ENCODE assay signal across 12 mouse cellular contexts in the genomic region with DNA sequence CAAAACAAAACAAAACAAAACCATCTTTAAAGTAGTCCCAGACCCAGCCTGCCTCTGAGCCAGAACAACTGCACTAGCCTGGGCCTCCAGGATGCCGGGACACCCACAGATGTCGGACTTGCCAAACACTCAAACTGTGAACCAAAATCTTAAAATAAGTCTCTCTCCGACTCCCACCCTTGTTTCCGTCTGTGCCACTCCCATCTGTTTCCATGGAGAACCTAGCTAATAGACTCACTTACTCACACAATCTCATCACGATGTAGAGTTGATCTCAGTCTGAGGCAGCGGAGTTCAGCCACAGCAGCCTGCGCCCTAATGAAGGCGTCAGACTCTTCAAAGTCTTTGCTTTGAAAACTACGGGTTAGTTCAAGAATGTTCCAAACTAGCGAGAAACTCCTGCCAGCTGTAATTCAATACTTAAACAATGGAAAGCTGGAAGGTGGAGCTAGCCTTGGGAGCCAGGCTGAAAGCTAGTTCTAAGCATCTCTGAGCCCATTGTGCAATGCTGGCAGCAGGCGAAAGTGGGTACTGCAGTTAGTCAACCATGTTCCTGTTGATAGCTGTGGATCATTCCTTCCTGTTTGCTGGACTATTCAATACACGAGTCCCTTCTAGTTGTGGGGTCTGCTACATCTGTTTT.
DNase-seq lines count a peak whose midpoint lies in the region; ATAC-seq and TF ChIP-seq lines count a peak whose summit lies in the region.
"Had no signal": no experiment of that assay in that cellular context is flagged by ENCODE, and none has a peak within 500 bp of the region (broad histone marks: within the 10 kb centered on the region; RNA-seq: fewer than 3 reads in every experiment).

No protein-coding gene starts in this region.

- H3K36me3 ChIP-seq in limb, embryonic 14.5 days (ENCODE audit: control insufficient read depth, insufficient read depth, low read length) = no peaks in the 10 kb centered on the region
- no peaks in the 10 kb centered on the region for H3K36me3 ChIP-seq in limb, embryonic 10.5 days
- H3K36me3 ChIP-seq in forebrain, postnatal 0 days (ENCODE audit: insufficient read depth) = no peaks in the 10 kb centered on the region
- no peaks in the 10 kb centered on the region for H3K36me3 ChIP-seq in hindbrain, embryonic 14.5 days (replicated peaks; ENCODE audit: control insufficient read depth, insufficient read depth)
- H3K36me3 ChIP-seq: liver, embryonic 13.5 days had no signal

- WGBS in limb, embryonic 14.5 days = 67% methylated on average over 12 of the region's 12 CpGs
- WGBS in limb, embryonic 10.5 days = 86% methylated on average over 12 of the region's 12 CpGs
- WGBS in forebrain, postnatal 0 days = 25% methylated on average over 12 of the region's 12 CpGs
- 58% methylated on average over 12 of the region's 12 CpGs for WGBS in hindbrain, embryonic 14.5 days

- peak; percentile 8 for DNase-seq in limb, embryonic 14.5 days (ENCODE audit: low spot score)
- DNase-seq in limb, embryonic 10.5 days (ENCODE audit: low spot score) = no peak
- peak; percentile 29 for DNase-seq in WW6 (ENCODE audit: low read depth, low spot score)
- DNase-seq in forebrain, postnatal 0 days = peak; percentile 30
- peak; percentile 8 for DNase-seq in retina, embryonic 14.5 days (ENCODE audit: low spot score)
- no peak for DNase-seq in gastrocnemius, postnatal 14 days
- DNase-seq in hindbrain, embryonic 14.5 days (ENCODE audit: low spot score) = no peak
- DNase-seq: adrenal gland, postnatal 25 days; heart, postnatal 14 days; liver, embryonic 13.5 days had no signal

- no peak overlapping the region for H3K4me3 ChIP-seq in limb, embryonic 14.5 days (replicated peaks; ENCODE audit: low read length)
- no peak overlapping the region for H3K4me3 ChIP-seq in limb, embryonic 10.5 days
- H3K4me3 ChIP-seq in forebrain, postnatal 0 days (ENCODE audit: low read depth, low read length) = no peak overlapping the region
- no peak overlapping the region for H3K4me3 ChIP-seq in hindbrain, embryonic 14.5 days (replicated peaks; ENCODE audit: low read length)
- H3K4me3 ChIP-seq: liver, embryonic 13.5 days had no signal

- no peaks in the 10 kb centered on the region for H3K9me3 ChIP-seq in limb, embryonic 14.5 days (ENCODE audit: control insufficient read depth, low read length)
- no peaks in the 10 kb centered on the region for H3K9me3 ChIP-seq in limb, embryonic 10.5 days (replicated peaks)
- no peaks in the 10 kb centered on the region for H3K9me3 ChIP-seq in forebrain, postnatal 0 days (ENCODE audit: low read length)
- no peaks in the 10 kb centered on the region for H3K9me3 ChIP-seq in hindbrain, embryonic 14.5 days (ENCODE audit: control insufficient read depth, low read length)
- H3K9me3 ChIP-seq: liver, embryonic 13.5 days had no signal

- no peak for ATAC-seq in limb, embryonic 14.5 days (ENCODE audit: low FRiP score, low read depth)
- peak; percentile 85 for ATAC-seq in forebrain, postnatal 0 days
- ATAC-seq in hindbrain, embryonic 14.5 days (ENCODE audit: low FRiP score) = no peak
- ATAC-seq in cerebellum, adult (ENCODE audit: insufficient number of reproducible peaks, low FRiP score, low TSS enrichment) = no peak

- no peak overlapping the region for H3K27ac ChIP-seq in limb, embryonic 14.5 days (replicated peaks; ENCODE audit: low read depth, low read length)
- no peak overlapping the region for H3K27ac ChIP-seq in limb, embryonic 10.5 days
- no peak overlapping the region for H3K27ac ChIP-seq in forebrain, postnatal 0 days (ENCODE audit: low read depth, low read length)
- H3K27ac ChIP-seq in hindbrain, embryonic 14.5 days = no peak overlapping the region
- H3K27ac ChIP-seq: kidney, postnatal 0 days; liver, embryonic 13.5 days had no signal

- no peaks in the 10 kb centered on the region for H3K4me1 ChIP-seq in limb, embryonic 14.5 days (ENCODE audit: control insufficient read depth, insufficient read depth, low read length)
- no peaks in the 10 kb centered on the region for H3K4me1 ChIP-seq in limb, embryonic 10.5 days
- no peaks in the 10 kb centered on the region for H3K4me1 ChIP-seq in forebrain, postnatal 0 days (ENCODE audit: insufficient read depth)
- no peaks in the 10 kb centered on the region for H3K4me1 ChIP-seq in hindbrain, embryonic 14.5 days (replicated peaks; ENCODE audit: control insufficient read depth, insufficient read depth, low read length)
- H3K4me1 ChIP-seq: liver, embryonic 13.5 days had no signal

- H3K27me3 ChIP-seq in limb, embryonic 14.5 days (ENCODE audit: control insufficient read depth, insufficient read depth, low read length) = no peaks in the 10 kb centered on the region
- H3K27me3 ChIP-seq in limb, embryonic 10.5 days (ENCODE audit: low read depth, poor library complexity, severe bottlenecking) = no peaks in the 10 kb centered on the region
- H3K27me3 ChIP-seq in forebrain, postnatal 0 days (ENCODE audit: insufficient read depth, low read length) = no peaks in the 10 kb centered on the region
- no peaks in the 10 kb centered on the region for H3K27me3 ChIP-seq in hindbrain, embryonic 14.5 days (ENCODE audit: control insufficient read depth, insufficient read depth, low read length)
- H3K27me3 ChIP-seq: liver, embryonic 13.5 days had no signal

- H3K4me2 ChIP-seq in limb, embryonic 14.5 days (replicated peaks; ENCODE audit: low read depth, low read length, severe bottlenecking) = no peak overlapping the region
- H3K4me2 ChIP-seq in forebrain, postnatal 0 days (ENCODE audit: low read depth) = no peak overlapping the region
- H3K4me2 ChIP-seq in hindbrain, embryonic 14.5 days (replicated peaks) = no peak overlapping the region
- H3K4me2 ChIP-seq: liver, embryonic 13.5 days had no signal

- peak; percentile 41 for TF ChIP-seq CTCF in forebrain, postnatal 0 days (IDR thresholded peaks at IDR 0.05; ENCODE audit: low read depth)

- TF ChIP-seq POLR2A in limb, embryonic 14.5 days (IDR thresholded peaks at IDR 0.05; ENCODE audit: borderline replicate concordance, extremely low read depth, insufficient read depth, insufficient read length) = no peak

- intact Hi-C loops in gastrocnemius, postnatal 14 days (cut with DNase I; ENCODE audit: low total_unique reads) = no loop called here

- no peak overlapping the region for H3K9ac ChIP-seq in limb, embryonic 14.5 days (ENCODE audit: low read depth, low read length, severe bottlenecking)
- no peak overlapping the region for H3K9ac ChIP-seq in forebrain, postnatal 0 days
- no peak overlapping the region for H3K9ac ChIP-seq in hindbrain, embryonic 14.5 days
- H3K9ac ChIP-seq: liver, embryonic 13.5 days had no signal

Comparison
In these comparisons a context has a peak if more than half of its experiments do, and no peak if none do; other contexts are left out.
1. DNase-seq: peak in limb, embryonic 14.5 days (single experiment), WW6 (single experiment), forebrain, postnatal 0 days (single experiment) and retina, embryonic 14.5 days (single experiment); none in limb, embryonic 10.5 days (single experiment), gastrocnemius, postnatal 14 days (single experiment) and hindbrain, embryonic 14.5 days (single experiment).